Mouse (Mus musculus) mesoderm, embryonic 11.5 days (tissue): ENCODE results near the gene Hoxa9.

ENCODE experiments used
- DNase-seq: peaks from one replicate; pipeline ENCODE4 v3.0.0-alpha.2; 2012; ENCODE audit warnings: low read depth, low spot score

The Hoxa9 gene

DNA sequence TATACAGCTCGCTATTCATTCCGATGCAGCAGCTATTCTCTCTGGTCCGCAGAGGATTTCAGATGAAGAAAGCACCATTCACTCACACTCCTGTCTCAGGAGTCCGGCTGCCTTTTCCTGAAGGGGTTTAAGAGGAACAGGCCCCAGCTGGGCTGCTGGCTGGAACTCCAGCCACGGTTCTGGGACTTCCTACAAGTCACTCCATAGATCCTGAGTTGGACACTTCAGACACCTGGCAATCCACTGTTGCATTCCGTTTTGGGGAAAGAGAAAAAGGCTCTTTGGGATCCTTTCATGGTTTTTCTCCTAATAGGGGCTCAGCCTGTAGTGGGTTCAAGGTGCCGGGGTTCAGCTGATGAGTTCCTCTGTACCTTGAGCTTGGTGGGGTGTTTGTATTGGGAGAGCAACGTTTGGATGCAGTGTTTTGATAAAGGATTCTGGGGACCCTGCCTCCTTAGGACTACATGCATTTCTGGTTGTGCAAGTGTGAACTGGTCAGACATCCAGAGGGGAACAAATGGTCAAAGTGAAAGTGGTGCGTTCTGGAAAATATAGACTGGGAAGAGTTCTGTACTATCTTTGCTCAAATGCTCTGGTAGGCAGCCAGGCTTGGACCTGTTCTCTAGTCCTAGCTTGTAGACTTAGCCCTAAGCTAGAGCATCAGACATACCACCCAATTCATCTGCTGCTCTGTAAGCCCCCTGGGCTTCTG lies 31.0 kb upstream of the Hoxa9 start:
- no peak for DNase-seq

DNA sequence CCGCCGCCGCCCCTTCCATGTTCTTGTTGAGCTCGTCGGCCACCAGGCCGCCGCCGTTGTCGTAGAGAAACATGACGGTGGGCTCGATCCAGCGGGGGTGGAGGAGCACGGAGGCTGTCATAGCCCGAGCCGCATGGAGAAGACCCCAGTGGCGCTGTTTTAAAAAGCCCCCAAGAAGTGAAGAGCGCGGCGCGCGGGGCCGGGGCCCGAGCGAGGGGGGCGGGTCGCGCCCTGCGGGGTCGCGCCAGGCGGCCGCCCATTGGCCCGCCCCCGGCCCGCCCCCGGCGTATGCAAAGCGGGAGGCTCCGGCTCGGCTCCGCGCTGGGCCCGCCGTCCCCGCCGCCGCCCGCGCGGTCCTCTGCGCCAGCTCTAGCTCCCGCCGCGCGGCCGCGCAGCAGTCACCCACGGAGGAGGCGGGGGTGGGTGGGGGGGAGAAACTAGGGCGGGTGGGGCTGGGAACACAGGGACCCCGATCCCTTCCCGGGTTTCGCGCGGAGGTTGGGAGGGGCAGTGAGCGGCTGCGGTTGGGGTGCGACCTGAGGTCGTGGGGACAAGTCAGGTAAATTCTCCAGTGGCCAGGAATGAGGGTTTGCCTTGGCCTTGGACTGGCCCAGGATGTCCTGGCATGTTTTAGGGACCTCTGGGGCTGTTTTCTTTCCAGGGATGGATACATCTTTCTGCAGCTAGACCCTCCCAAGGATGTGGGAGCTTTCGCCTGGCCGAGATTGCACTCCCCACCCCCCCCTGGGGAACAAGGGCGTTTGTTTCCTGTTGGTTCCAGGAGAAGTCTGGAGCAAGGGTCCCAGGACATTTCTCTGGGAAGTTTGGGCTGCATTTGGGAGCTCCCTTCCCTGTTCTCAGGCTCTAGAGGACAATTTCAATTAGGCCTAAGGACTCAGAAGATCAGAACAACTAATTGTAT lies 30.0 kb upstream of the Hoxa9 start, which contains the start of gene Hoxa13:
TSS of gene Hoxa13 (minus strand) at position 227 of the 922 bp plus-strand sequence.
- no peak for DNase-seq

DNA sequence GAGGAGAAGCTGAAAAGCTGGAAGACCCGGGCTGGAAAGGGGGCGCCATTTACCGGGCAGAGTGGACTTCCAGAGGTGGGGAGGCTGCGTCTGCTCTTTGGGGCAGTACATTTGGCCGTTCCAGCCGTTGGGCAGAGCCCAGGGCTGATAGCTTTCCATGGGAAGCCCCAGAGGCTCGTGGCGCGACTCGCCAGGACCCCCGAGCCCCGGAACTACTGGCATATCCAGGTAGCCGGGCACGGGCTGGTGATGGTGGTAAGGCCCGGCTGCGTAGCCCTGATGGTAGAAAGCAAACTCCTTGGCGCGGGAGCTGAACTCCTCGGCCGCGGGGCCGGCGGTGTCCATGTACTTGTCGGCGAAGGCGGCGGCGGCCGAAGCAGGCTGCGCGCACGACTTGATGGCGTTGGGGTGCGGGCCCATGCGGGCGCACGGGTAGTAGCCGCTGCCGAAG lies 28.9 kb upstream of the Hoxa9 start:
- no peak for DNase-seq

DNA sequence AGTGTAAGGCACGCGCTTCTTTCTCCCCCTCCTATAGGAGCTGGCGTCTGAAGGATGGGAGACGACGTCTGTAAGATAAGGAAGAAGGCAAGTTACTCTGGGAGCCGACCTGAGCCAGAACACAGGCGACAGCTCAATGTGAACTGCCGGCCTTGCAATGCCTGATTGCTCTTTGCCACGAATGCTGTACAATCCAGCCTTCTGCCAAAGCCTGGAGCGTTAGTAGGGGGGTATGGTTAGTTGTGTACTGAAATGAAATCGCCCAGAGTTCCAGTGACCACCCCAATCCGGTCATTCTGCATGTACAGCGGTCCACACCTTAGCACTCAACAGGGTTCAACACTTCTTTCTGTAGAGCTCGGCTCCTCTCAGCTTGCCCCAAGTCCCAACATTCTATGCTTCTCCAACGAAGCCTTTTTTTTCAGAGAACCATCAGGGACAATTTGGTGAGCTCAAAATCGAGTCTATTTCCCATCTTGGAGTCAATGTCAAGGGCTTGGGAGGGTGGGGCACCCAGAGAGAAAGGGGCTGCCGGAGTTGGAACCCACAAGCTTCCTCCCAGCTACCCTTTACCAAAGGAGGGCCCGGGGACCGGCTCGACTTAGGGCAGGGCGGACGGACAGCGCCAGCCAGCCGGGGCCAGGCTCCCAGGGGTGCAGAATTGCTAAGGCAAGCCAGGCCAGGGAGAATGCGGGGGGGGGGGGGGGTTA lies 28.3 kb upstream of the Hoxa9 start:
- DNase-seq = no peak

DNA sequence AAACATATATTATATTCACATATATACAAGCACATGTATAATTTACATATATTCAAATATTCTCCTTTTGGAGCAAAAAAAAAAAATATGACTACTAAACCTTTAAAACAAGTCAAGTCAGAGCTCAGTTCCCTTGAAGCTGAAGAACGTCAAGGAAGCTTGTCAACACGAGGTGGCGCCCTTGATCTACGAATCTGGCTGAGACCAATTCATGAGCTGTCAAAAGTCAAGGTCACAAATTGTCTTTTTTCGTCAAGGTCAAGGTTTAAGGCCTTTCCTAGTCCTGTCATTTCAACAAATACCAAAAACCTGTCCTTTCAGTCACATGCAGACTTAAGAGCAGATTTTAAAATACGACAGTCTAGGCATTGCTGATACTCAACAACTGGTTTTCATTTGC lies 26.1 kb upstream of the Hoxa9 start:
- peak; percentile 88 for DNase-seq

DNA sequence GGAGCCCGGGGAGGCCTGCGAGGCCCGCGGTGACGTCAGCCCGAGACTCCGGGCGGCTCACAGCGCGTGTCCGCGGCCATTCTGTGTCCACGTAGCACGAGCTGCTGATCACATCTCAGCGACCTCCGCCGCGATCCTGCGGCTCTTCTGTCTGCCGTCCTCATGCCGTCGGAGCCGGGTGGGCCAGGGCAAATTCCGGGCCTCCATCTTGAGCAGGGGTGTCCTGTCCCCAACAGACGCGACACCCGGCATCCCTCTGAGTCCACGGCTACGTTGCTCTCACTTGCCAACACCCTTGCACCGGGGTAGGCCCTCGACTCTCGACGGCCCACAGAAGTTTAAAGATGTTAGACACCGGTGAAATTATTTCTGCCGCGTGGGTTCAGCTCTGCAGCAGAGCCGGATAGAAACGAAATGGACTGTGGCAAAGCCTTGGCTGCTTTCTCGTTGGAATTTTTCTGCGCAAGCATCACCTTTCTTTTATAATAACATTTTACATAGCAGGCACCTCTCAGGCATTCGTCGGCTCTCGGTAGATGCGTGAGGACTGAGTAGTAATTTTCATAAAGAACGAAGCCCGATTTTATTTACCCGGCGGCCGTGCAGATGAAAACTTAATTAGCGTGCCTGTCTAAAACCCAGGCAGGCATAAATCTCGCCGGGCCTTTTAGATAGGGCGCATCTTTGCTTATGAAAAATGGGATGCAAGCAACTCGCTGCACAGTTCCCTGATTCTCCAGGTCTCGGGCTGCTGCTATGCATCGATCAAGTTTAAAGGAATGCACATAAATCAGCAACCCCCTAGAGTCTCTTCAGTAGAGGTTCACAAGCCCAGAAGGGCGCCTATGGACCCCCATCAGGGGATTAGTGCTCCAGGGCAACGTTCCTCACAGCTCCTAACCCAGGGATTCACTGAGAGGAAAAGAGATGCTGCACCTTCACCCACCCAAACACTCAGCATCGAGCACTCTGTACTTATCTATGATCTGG lies 22.9 kb upstream of the Hoxa9 start:
- DNase-seq = no peak

DNA sequence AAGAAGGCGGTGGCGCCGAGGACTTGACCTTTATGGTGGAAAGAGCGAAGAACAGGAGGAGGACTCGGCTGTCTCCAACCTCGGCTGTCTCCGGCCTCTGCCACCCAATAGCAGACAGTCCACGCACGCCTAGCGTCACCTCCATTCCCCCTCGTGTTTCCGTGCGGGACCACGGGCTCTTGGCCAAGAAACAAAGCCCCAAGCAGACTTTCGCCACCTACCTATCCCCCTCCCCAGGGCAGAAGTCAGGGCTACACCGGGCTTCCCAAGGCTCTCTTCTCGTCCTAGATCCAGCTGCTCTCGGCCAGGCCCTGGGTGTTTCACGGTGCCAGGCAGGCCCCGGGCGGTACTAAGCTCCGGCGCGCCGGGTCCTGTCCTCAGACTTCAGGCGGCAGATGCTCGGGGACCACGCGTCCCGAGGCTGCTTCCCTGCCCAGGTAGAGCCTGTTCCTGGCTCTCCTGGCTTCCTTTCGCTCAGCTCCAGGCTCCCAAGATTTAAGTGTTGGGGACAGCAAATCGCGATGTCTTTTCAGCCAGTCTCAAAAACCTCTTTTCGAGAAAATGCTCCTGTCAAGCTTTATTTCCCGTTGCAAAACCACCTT lies 22.0 kb upstream of the Hoxa9 start:
- DNase-seq = no peak

DNA sequence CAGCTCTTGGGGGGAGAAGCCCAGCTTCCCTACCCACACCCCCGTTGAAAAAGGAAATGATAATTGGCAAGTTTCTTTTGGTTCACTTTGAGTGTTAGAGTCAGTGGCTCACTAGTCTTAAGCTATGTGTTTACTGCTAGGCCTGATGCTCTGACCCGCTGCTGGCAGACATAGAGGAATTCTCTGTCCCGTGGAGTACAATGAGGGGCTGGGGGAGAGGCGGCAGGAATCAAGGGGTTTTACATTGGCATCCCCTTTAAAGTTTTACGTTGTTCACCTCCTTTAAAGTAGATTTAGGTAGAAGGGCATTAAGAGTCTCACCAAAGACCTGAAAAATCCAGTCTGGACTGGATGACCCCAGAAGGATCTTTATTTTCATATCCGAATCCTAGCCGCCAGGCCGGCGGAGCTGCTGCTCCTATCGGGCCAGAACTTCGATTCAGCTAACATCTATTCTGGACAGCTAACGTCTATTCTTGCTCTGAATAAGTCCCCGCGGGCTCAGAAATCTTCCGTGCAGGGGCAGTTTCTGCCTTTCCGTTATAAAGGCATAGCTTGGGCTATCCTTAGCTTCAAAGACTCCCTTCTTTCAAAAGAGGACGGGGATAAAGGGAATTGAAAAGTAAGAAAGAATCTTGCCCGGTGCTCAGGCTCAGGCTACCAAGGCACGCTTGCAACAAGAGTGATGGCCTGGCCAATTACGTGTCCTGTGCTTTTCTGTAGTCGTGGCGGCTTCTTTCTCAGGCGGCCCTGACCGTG lies 21.3 kb upstream of the Hoxa9 start:
- no peak for DNase-seq

DNA sequence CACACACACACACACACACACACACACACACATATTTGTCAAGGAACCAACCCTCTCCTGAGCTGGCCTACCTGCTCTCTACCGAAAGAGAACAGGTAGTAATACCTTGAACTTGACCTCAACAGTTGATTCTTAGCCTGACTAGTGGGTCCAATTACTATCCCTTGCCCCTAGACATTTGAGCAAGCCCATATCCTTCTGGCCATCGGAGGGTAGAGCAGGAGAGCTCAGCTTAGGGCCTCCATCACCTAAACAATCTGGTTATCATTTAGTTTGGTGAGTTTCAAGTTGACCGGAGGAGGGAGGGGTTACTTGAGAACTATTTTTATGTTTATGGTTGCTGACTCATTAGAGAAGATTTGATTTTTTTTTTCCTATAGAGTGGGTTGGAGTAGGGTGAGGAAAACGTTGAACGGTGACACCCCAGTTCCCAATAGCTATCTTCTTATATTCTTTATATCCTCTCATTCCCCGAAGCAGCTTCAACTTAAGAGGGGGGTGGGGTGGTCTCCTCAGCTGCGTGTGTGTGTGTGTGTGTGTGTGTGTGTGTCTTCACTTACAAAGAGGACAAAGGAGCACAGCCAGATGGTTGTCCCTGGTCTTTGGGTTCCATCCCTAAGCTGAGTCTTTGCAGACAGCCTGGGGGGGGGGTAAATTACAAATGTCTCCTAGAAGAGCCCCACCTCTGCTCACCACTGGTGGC lies 20.4 kb upstream of the Hoxa9 start:
- no peak for DNase-seq

DNA sequence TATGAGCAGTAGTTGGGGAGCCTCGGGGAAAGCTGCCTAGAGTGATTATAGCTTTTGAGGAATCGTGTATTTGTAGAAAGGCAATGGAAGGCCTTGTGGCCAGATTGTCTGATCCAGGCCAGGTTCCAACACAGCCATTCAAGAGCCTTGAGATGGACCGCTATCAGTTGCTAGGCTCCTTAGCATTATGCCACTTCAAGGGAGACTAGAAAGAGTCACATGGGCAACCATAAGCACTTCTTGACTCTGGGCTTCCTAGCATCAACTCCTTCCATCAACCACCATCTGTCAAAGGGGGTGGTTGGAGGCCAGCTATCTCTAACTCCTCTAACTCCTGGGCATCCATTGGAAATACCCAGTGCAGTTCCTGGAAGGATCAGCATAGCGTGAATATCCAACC lies 18.9 kb upstream of the Hoxa9 start:
- no peak for DNase-seq

DNA sequence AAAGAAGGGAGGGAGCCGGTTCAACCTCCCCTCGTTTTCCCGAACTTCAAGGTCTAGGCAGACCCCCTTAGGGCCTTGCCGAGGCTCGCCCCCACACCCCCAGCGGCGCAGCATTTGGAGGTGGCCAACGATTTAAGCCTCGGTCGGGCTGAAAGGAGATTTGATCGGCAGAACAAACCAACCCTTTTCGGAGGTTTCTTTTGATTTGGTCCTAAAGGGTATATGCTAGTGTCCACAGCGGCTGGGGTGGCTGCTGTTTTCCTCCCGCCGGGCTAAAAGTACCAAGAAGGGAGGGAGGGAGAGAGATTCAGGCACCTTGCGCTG lies 18.5 kb upstream of the Hoxa9 start:
- DNase-seq = no peak

DNA sequence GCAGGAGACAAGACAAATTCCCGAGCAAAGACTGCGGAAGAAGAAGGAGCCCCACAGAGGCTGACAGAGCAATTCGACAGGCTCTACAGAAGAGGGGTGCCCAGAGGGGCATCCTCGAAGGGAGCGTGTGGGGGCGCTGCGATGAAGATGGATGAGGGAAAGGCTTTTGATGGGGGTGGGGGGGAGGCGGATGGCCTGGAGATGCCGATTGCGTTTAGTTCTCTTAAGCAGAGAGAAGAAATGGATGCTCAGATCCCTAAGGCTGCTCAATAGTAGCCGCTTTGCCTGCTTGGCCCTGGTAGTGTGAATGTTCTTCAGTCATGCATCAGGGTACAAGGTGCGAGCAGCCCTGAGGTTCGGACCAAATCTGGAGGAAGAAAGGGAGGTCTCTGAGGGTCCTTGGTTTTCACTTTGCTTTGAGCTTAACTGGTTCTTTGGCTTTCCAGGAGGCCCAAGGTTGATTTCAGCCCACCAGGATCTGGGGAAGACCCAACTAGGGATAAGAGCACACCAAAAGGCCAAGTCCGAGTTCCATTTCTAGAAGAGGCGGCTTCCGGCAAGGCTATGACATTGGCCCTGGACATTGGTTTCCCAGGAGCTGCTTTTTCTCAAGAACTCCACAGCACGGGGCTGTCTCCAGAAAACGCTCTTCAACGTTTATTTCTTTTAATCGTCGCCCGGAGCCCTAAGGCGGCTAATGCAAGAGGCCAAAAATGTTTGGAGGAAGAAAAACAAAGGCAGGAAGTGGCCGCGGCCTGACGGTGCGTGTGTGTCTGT lies 17.9 kb upstream of the Hoxa9 start:
- no peak for DNase-seq

DNA sequence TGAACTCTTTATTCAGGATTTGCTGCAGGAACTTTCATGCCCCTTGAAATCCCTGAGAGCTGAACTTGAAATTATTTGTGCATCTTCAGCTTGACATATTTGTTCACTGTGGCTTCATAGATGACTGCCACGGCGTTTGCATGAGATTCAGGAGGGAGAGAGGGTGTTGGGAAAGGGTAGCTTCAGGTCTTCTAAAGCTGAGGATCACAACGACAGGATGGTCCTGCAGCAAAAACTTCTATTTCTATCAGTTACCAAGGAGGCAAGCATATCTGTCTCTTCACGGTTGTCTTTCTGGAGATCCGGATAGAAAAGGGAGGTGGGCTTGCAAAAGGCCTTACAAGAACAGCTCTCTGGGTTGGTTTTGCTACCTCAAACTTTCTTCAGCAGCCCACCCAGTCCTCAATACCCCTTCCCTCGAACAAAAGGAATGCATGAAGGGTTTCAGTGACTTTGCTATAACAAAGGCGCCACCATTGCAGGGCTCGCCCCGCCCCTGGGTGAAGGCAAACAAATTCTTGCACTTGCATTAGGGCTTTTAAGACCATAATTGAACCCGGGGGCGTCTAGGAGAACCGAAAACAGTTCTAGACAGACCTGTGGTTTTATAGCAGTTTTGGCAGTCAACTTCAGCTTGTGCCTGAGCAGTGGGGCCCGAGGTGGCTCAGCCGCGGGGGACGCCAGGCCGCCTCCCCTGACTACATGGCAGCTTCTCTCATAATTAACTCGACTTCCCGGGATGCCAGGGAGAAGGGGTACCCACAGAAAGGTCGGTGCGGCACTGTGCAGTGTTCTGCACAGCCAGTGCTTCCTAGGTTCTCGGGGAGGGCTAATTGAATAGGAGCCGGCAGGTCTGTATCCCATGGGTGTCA lies 17.1 kb upstream of the Hoxa9 start:
- no peak for DNase-seq

DNA sequence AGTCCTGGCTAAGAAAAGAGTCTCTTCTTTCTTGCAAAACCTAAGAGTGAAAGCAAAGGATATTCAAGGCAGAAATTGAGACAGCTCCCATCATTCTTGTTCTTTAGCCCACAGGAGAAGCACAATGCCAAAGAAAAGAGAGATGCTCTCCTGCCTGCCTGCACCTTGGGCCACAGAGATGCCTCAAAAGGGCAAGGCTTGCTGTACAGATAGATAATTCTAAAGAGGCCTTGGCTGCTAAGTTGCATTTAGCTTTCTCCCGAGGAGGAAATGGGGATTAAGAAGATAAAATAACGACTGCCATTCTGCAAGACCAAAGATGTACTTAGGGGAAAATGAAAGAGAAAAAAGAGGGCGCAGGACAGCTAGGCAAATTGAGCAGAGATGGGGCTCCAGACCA lies 16.0 kb upstream of the Hoxa9 start:
- no peak for DNase-seq

DNA sequence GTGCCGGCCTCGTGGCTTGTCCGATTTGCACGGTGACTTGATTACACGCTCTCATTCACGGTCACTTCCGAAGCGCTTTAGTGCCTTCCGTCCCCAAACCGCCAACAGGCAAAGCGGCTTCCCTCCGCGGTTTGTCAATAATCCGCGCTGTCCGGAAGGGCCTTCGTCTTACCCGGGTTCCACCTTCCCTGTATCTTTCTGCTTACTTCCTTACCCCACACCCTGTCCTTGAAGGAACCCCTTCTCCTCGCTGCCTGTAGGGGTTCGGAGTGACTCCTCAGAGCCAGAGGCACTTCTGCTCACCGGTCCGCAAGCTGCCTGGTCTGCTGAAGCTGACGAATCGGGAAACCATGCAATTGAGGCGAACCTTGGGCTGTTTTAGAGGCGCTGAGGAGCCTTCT lies 15.5 kb upstream of the Hoxa9 start:
- no peak for DNase-seq

DNA sequence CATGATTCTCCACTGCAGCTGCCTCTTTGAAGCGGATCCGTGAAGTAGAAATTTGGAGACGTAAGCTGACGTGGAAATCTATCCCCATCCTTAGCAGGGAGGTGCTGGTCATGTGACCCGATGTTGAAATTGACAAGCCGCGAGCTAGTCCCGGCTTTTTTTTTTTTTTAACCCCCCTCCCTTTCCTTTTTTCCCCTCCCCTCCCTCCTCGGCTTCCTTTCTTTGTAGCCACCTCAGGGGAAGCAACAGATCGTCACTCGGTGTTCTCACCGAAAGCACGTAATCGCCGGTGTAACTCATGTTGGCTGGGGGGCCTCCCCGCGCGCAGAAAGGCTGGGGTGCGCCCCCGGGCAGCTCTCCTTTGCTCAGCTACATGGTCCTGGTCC lies 14.9 kb upstream of the Hoxa9 start, which contains the start of gene Hoxa11:
TSS of gene Hoxa11 (minus strand) at position 54 of the 386 bp plus-strand sequence.
- DNase-seq = no peak

DNA sequence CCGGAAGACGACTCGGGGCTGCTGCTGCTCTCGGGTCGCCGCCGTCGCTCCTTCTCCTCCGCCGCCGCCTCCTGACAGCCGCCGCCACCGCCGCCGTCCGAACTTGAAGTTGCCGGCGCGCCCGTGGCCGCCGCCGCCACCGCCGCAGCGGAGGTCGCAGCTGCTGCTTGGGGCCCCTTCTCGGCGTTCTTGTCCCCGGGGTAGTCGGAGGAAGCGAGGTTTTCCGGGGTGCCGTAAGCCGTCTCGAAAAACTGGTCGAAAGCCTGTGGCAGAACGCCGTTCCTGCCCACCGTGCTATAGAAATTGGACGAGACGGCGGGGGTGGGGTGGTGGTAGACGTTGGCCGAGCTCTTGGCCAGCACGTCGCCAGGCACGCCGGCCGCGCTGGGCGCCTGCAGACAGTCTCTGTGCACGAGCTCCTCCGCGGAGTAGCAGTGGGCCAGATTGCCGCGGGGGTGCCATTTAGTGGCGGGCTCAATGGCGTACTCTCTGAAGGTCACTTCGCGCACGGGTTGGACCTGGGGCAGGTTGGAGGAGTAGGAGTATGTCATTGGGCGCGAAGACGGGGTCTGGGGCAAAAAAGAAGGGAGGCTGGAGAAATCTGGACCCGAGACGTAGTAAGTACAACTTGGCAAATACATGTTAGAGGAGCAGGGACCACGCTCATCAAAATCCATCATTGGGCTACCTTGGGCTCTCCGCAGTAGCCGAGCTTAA lies 14.3 kb upstream of the Hoxa9 start:
- DNase-seq = no peak
